Mouse (Mus musculus) intestine, embryonic 16.5 days (tissue): ENCODE data around the gene 6430550D23Rik. TPM values are rescaled to one million over a fixed set of nuclear protein-coding genes. Genes with fewer than 3 reads are reported as not detected.

Experiments used
- ATAC-seq: fragments of 200-750 bp; cut with Nextera tagmentation; 2 replicates; pipeline ENCODE4 v1.8.0; 2017; ENCODE audit warnings: moderate TSS enrichment, moderate library complexity
- H3K27ac ChIP-seq: fragments of 300-500 bp; sonication (generic); 2 replicates; pipeline ENCODE4 v1.5.1; 2014; ENCODE audit warnings: mild to moderate bottlenecking, low read length
- H3K27me3 ChIP-seq: fragments of 300-500 bp; sonication (generic); replicated peaks from 2 replicates; pipeline ENCODE4 v1.6.1; 2014; ENCODE audit warnings: low read length, control low read depth, mixed read lengths; ENCODE audit not compliant: control insufficient read depth, insufficient read depth
- H3K36me3 ChIP-seq: fragments of 300-500 bp; sonication (generic); 2 replicates; pipeline ENCODE4 v1.6.1; 2014; ENCODE audit warnings: low read length, control low read depth; ENCODE audit not compliant: control insufficient read depth, insufficient read depth
- H3K4me1 ChIP-seq: fragments of 300-500 bp; sonication (generic); 2 replicates; pipeline ENCODE4 v1.6.1; 2014; ENCODE audit warnings: low read length, control low read depth, mixed read lengths; ENCODE audit not compliant: control insufficient read depth, insufficient read depth
- H3K4me2 ChIP-seq: fragments of 300-500 bp; sonication (generic); 2 replicates; pipeline ENCODE4 v1.6.1; 2014; ENCODE audit warnings: low read depth, low read length, control low read depth
- H3K4me3 ChIP-seq: fragments of 300-500 bp; sonication (generic); 2 replicates; pipeline ENCODE4 v1.5.1; 2014; ENCODE audit warnings: mild to moderate bottlenecking, low read length
- H3K9ac ChIP-seq: fragments of 300-500 bp; sonication (generic); 2 replicates; pipeline ENCODE4 v1.6.1; 2014; ENCODE audit warnings: low read depth, low read length
- H3K9me3 ChIP-seq: fragments of 300-500 bp; sonication (generic); 2 replicates; pipeline ENCODE4 v1.6.1; 2016; ENCODE audit warnings: low read length, control low read depth; ENCODE audit not compliant: control insufficient read depth
- WGBS: fragments of 180-500 bp; shearing (Covaris S2); extraction: QIAGEN DNeasy Blood & Tissue Kit; methylation state at CpG from one replicate; pipeline ENCODE4 v1.1.7; 2014; 5-methylcytosine and 5-hydroxymethylcytosine counted together
- polyA plus RNA-seq: library from polyadenylated mRNA; unstranded; fragments of >200 nt; fragmentation: Nextera tagmentation; extraction: Ambion mirVana; gene quantifications from 2 replicates; pipeline ENCODE4 v1.2.1, GENCODE M21; 2015

Gene 6430550D23Rik
- polyA plus RNA-seq, 1 experiment from 2014 or later: 1.7 TPM

- no peaks in the 10 kb centered on the region for H3K27me3 ChIP-seq
- no peak overlapping the region for H3K27ac ChIP-seq
- WGBS: 61% methylated on average over 5 of the region's 5 CpGs
- H3K9ac ChIP-seq: no peak overlapping the region
- no peak overlapping the region for H3K4me2 ChIP-seq
- H3K4me3 ChIP-seq: no peak overlapping the region
- H3K4me1 ChIP-seq: peaks cover 9% of the 10 kb centered on the region
- no peaks in the 10 kb centered on the region for H3K9me3 ChIP-seq
- ATAC-seq: no peak
- H3K36me3 ChIP-seq: no peaks in the 10 kb centered on the region
These were observed 62.2 kb downstream of the 6430550D23Rik start for GRCm38 (mm10) chr2:155945580-155945979.

- 49% methylated on average over 13 of the region's 13 CpGs for WGBS
- H3K4me1 ChIP-seq: peaks cover 9% of the 10 kb centered on the region
- no peaks in the 10 kb centered on the region for H3K27me3 ChIP-seq
- H3K27ac ChIP-seq: no peak within 1 kb of the TSS
- no peaks in the 10 kb centered on the region for H3K9me3 ChIP-seq
- ATAC-seq: no peak
- H3K4me2 ChIP-seq: no peak within 1 kb of the TSS
- H3K36me3 ChIP-seq: no peaks in the 10 kb centered on the region
- H3K4me3 ChIP-seq: no peak within 1 kb of the TSS
- 0 out of 2 replicates have a peak within 1 kb of the TSS, but pooled peaks have one; percentile 36 for H3K9ac ChIP-seq
These were observed 62.7 kb downstream of the 6430550D23Rik start, which contains the start of gene Gdf5 for GRCm38 (mm10) chr2:155945124-155945523. Gdf5 (minus strand) TSS chr2:155945367.

DNA sequence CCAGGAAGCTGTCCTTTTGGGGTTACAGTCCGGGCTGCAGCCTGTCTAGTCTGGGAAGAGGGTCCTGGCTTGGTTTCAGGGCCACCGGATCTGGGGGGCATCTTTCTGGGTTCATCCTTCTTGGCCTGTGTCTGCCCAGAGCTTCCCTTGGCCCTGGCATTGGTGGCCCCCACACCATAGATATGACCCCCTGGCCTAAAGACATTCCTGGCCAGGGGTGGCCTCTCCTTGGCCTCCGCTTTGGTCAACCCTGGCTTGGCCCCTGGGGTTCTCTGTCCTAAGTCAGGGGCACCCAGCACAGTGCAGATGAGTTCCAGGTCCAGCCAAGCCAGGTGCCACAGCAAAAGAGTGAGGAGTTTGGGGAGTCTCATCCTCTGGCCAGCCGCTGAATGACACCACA is 63.1 kb downstream of the 6430550D23Rik start:
- ATAC-seq: no peak
- Histone ChIP-seq H3K4me2 (no peak overlapping the region), H3K9me3 (no peaks in the 10 kb centered on the region), H3K36me3 (no peaks in the 10 kb centered on the region), H3K4me3 (no peak overlapping the region), H3K27ac (no peak overlapping the region), H3K4me1 (peaks cover 9% of the 10 kb centered on the region), H3K9ac (0 out of 2 replicates have a peak overlapping the region, but pooled peaks have one; percentile 36), H3K27me3 (no peaks in the 10 kb centered on the region)
- WGBS: 78% methylated on average over 4 of the region's 4 CpGs

- peaks cover 9% of the 10 kb centered on the region for H3K4me1 ChIP-seq
- no peak overlapping the region for H3K4me3 ChIP-seq
- ATAC-seq: no peak
- H3K27me3 ChIP-seq: no peaks in the 10 kb centered on the region
- no peak overlapping the region for H3K27ac ChIP-seq
- H3K9me3 ChIP-seq: no peaks in the 10 kb centered on the region
- peak overlapping the region; percentile 15; the same call in 1 of the 2 replicates for H3K9ac ChIP-seq
- peak overlapping the region; percentile 20; the same call in 1 of the 2 replicates for H3K4me2 ChIP-seq
- 3% methylated on average over 8 of the region's 8 CpGs for WGBS
- no peaks in the 10 kb centered on the region for H3K36me3 ChIP-seq
These were observed 64.3 kb downstream of the 6430550D23Rik start for GRCm38 (mm10) chr2:155943463-155943862.

GRCm38 (mm10) chr2:155941697-155942442 is 65.9 kb downstream of the 6430550D23Rik start:
- no peak overlapping the region for H3K9ac ChIP-seq
- H3K4me3 ChIP-seq: no peak overlapping the region
- no peak overlapping the region for H3K27ac ChIP-seq
- peaks cover 9% of the 10 kb centered on the region for H3K4me1 ChIP-seq
- H3K4me2 ChIP-seq: no peak overlapping the region
- H3K27me3 ChIP-seq: no peaks in the 10 kb centered on the region
- no peaks in the 10 kb centered on the region for H3K9me3 ChIP-seq
- no peaks in the 10 kb centered on the region for H3K36me3 ChIP-seq
- WGBS: 84% methylated on average over 40 of the region's 40 CpGs
- ATAC-seq: no peak

DNA sequence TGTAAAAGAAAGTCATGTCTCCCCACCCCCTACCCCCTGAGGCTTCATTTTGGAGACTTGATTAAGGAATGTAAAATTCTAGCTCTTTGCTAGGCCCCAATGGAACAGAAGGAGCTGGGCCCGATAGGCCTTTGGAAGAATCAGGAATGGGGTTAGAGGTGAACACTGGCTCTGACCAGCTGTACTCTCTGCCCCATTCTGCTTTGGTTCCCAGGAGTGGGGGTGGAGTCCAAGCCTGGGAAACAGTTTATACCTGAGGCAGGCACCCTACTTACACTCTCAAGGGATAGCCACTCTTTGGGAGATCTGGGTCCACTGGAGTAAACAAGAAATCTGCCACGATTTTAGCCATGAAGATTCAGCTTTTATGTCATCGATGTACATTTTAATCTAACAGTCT is 67.1 kb downstream of the 6430550D23Rik start, which contains the start of gene Gm15557:
Gm15557 (plus strand) TSS at position 48 of the 400 bp plus-strand sequence.
- H3K27ac ChIP-seq: no peak within 1 kb of the TSS
- no peaks in the 10 kb centered on the region for H3K27me3 ChIP-seq
- no peak within 1 kb of the TSS for H3K9ac ChIP-seq
- 85% methylated on average over 3 of the region's 3 CpGs for WGBS
- ATAC-seq: no peak
- peaks cover 9% of the 10 kb centered on the region for H3K4me1 ChIP-seq
- no peaks in the 10 kb centered on the region for H3K36me3 ChIP-seq
- no peak within 1 kb of the TSS for H3K4me2 ChIP-seq
- no peaks in the 10 kb centered on the region for H3K9me3 ChIP-seq
- no peak within 1 kb of the TSS for H3K4me3 ChIP-seq

GRCm38 (mm10) chr2:155939897-155940529 is 67.8 kb downstream of the 6430550D23Rik start:
- no peak overlapping the region for H3K27ac ChIP-seq
- H3K4me2 ChIP-seq: no peak overlapping the region
- no peak overlapping the region for H3K4me3 ChIP-seq
- no peaks in the 10 kb centered on the region for H3K36me3 ChIP-seq
- peaks cover 9% of the 10 kb centered on the region for H3K4me1 ChIP-seq
- no peaks in the 10 kb centered on the region for H3K9me3 ChIP-seq
- no peaks in the 10 kb centered on the region for H3K27me3 ChIP-seq
- no peak overlapping the region for H3K9ac ChIP-seq
- no peak for ATAC-seq
- 72% methylated on average over 7 of the region's 7 CpGs for WGBS

DNA sequence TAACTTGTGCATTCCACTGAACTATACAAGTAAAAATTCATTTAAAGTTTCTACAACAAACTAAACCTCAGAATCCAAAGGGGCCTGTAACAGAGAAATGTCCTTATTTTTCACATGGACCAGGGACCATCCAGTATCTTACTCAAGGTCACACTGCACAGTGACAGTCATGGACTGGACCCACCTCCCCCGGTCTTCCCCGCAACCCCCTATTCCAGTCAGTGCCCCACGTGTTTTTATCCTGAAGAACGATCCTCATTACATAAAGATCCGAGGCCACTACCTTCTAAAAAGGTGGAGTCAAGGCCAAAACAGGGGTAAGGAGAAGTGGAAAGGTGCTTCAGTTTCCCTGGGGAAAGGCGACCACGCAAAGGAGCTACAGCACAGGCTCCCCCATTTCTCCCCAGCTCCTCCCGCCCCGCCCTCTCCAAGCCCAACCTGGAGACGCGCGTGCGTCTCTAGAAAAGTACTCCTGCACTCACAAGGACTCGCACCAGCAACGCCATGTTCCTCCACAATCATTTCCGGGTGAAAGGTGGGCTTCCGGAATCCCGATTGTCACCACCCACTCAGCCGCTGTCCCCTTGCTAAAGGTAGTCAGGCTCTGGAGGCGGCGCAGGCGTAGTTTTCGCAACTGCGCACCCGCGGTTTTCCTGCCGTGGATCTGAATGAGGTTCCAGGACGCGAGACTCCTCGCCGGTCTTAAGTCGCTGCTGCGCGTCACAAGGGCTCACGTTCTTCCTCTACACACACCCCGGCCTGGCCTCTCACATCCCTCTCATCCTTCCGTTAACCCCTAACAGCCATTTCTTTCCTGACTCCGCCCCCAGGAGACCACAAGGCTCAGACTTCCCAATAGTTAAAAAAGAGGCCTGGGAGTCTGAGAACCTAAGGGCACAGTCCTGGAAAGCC is 78.0 kb downstream of the 6430550D23Rik start, which contains the start of gene Uqcc1:
Uqcc1 (minus strand) TSS at position 780 of the 912 bp plus-strand sequence.
- peak; percentile 99 for ATAC-seq
- Histone ChIP-seq H3K4me1 (peaks cover 13% of the 10 kb centered on the region), H3K36me3 (no peaks in the 10 kb centered on the region), H3K27me3 (no peaks in the 10 kb centered on the region), H3K27ac (peak within 1 kb of the TSS; percentile 92), H3K4me3 (peak within 1 kb of the TSS; percentile 61), H3K9ac (peak within 1 kb of the TSS; percentile 70), H3K9me3 (no peaks in the 10 kb centered on the region), H3K4me2 (peak within 1 kb of the TSS; percentile 64)
- WGBS: under 1% methylated on average over 38 of the region's 38 CpGs
